8 mouse cellular contexts compared by ENCODE assay signal in the genomic region with DNA sequence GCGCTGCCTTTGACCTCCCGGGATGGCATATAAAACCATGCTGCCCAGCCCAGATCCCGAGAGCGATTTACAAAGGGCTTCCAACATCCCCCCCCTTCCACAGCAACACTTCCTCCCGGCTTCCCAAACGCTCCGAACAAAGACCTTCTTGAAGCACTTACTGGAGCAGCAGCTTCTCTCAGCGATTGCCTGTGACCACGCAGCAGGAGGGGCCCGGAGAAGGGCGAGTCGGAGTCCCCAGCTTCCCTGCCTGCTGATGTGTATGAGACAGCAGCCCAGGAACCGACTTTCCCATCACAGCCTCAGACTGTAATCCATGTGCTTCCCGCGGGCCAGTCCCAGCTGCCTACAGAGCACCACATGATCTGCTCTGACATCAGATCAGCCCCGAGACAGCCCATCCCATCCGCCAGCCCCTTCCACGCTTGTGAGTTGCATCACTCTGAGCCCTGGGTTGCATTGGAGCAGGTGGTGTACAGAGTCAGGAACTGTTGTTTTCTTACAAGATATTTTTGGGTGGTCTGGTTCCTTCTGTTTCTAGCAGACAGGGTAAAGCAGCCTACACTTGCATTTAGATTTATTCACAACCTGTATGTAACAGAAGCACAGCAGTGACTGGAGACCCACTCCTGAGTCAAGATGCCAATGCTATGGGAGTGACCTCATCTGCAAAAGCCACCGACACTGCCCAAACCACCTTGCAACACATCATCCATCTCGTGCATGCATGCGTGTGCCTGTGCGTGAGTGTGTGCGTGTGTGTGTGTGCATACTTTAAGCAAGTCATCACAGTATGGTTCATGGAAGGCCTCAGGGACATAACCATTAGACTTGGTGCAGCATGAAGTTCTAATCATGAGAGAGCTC.
A peak's percentile ranks its signal among the peaks of the same experiment; 100 is the strongest.
DNase-seq lines count a peak whose midpoint lies in the region; ATAC-seq lines count a peak whose summit lies in the region.

No protein-coding gene starts in this region.

- no peaks in the 10 kb centered on the region for H3K36me3 ChIP-seq in hindbrain, embryonic 14.5 days (replicated peaks; ENCODE audit: control insufficient read depth, insufficient read depth)

- H3K4me1 ChIP-seq in hindbrain, embryonic 14.5 days (replicated peaks; ENCODE audit: control insufficient read depth, insufficient read depth, low read length) = peaks cover 27% of the 10 kb centered on the region

- no peaks in the 10 kb centered on the region for H3K27me3 ChIP-seq in hindbrain, embryonic 14.5 days (ENCODE audit: control insufficient read depth, insufficient read depth, low read length)

- H3K4me2 ChIP-seq in hindbrain, embryonic 14.5 days (replicated peaks) = peak overlapping the region; percentile 67

- WGBS in hindbrain, embryonic 14.5 days = 15% methylated on average over 23 of the region's 23 CpGs

- peak overlapping the region; percentile 56 for H3K4me3 ChIP-seq in hindbrain, embryonic 14.5 days (replicated peaks; ENCODE audit: low read length)

- intact Hi-C loops in left cerebral cortex, postnatal 4 days (cut with DNase I) = no loop called here

- H3K27ac ChIP-seq in hindbrain, embryonic 14.5 days = peak overlapping the region; percentile 94

- H3K9ac ChIP-seq in hindbrain, embryonic 14.5 days = peak overlapping the region; percentile 78

- ATAC-seq in hindbrain, embryonic 14.5 days (ENCODE audit: low FRiP score) = peak; percentile 98

- H3K9me3 ChIP-seq in hindbrain, embryonic 14.5 days (ENCODE audit: control insufficient read depth, low read length) = no peaks in the 10 kb centered on the region

- peak; percentile 59 for DNase-seq in adrenal gland, postnatal 10 days
- peak; percentile 35 to 74 for DNase-seq in cerebellum, postnatal 4 days (ENCODE audit: low spot score in 2 of 2)
- DNase-seq in gastrocnemius, adult 18-20 months (ENCODE audit: low spot score) = peak; percentile 59
- DNase-seq in hindbrain, embryonic 14.5 days (ENCODE audit: low spot score) = peak; percentile 82
- DNase-seq in left cerebral cortex, postnatal 4 days = peak; percentile 83
- DNase-seq in mesoderm, embryonic 11.5 days (ENCODE audit: low read depth, low spot score) = peak; percentile 85
- DNase-seq in skeletal muscle tissue, adult 2 months (ENCODE audit: low read depth, low spot score) = peak; percentile 51
- DNase-seq in thymus, postnatal 0 days (ENCODE audit: low spot score) = no peak
